Mouse (Mus musculus) gastrocnemius, postnatal 4 days (tissue): ENCODE data around the gene Pik3r5. TPM values are rescaled to one million over a fixed set of nuclear protein-coding genes. Genes with fewer than 3 reads are reported as not detected.

Experiments used
- DNase-seq, 2 experiments: peaks; one replicate each; pipeline ENCODE4 v3.0.0; 2021 to 2022; ENCODE audit warnings: low spot score in 2 of 2, mixed read lengths in 2 of 2
- total RNA-seq, 2 experiments: library from RNA; stranded (reverse); gene quantifications; 2 replicates each; pipeline ENCODE4 v1.2.3; 2021

Gene Pik3r5
- total RNA-seq, 2 experiments from 2014 or later: 0.78 to 0.80 TPM

DNA sequence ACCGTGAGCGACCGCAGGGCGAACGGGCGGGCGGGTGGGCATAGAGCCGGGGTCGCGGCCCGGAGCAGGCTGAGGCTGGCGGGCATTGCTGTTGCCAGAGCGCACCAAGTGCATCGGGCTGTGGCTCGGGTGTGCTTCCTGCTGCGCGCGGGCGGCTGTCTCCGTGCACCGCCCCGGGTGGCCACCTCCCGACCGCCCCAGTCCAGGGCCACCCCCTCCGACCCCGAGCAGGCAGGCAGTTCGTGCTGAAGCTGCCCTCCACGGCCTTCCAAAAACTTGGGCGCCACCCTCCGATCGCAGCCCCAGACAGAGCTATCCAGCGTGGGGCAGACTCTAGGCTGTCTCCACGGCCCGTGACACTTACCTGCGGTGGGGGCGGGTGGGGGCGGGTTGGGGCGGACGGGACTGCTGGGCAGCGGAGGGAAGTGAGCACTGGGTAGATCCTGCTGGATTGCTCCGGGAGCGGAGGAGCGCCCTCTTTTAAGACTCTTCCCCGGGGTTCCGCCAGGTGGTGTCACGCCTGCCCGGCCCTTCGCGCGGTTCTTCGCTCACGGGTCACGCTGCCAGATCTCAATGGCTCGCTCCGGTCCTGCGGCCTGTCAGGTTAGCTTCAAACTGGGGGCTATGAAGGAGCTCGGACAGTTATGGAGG is 31.8 kb upstream of the Pik3r5 start:
- peak in 1 of 2 experiments; percentile 39 for DNase-seq

DNA sequence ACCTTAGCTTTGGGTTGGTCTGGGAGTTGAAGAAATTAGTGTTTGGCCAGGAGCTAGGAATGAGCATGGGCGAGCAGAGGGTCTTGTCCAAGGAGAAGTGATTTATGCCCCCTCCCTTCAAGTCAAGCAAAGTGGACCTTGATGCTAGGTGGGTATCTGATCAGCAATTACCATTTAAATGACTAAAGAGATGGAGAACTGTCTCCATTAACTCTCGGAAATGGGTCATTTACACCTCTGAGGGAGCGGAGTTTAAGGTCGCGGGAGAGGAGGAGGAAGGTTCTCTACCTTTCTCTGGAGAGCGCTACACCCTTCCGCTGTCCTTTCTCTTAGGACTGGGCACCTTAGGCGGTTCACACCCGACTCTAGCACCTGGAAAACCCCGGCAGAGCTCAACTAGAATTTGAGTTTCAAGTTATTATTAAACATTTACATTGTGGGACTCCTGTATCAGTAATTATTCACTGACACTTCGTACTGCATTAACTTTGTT is 31.1 kb upstream of the Pik3r5 start, which contains the start of gene Ntn1:
TSS of gene Ntn1 (minus strand) at position 97 of the 493 bp plus-strand sequence.
- DNase-seq: no peak

DNA sequence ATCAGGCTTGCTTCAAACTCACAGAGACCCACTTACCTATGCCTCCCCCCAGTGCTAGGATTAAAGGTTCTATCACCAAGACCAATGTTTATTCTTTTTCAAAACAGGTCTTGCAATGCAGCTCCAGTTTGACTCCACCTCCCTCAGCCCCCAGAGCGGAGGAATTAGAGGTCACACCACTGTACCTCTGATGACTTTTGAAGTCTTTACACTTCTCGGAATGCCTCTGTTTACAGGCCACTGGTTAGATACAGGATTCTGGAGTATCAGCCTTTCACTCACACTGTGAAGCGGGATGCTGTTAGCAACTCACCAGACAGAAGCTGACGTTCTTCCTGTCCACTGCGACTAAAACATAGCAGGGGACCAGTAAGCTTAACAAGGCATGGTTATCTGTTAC is 30.5 kb upstream of the Pik3r5 start:
- DNase-seq: no peak

DNA sequence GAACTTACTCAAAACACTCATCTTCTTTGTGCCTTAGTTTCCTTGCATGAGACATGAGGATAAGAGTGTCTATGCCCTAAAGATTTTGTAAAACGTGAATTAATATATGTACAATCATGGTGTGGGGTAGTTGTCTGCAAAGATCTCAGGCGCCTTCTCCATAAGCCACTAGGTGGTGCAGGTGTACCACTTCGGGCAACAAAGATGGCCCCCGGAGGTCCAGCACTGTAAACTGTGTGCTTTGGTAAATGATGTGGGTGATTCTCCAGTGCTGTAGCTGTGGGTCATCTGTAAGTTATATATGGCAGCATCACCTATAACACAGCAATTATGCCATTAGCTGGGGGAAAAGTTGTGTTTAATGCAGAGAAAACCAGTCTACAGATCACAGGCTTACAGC is 27.7 kb upstream of the Pik3r5 start:
- no peak for DNase-seq

DNA sequence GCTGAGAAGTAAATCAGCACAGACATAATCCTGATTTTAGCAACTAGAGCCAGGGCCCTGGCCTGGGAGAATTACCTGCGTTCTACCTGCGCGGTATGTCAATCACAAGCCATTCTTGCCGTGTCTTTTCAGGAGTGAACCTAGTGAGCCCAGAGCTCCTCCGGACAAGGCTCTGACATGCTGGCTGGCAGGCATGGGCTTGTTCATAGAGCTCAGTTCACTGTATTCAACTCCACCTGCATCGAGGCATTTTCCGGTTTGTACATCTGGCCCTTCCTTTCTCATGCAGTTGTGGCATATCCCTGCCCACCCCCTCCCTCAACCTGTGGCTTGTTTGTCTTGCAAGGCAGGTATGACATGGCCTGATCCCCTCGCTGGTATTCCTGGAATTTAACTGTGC is 26.3 kb upstream of the Pik3r5 start:
- no peak for DNase-seq

DNA sequence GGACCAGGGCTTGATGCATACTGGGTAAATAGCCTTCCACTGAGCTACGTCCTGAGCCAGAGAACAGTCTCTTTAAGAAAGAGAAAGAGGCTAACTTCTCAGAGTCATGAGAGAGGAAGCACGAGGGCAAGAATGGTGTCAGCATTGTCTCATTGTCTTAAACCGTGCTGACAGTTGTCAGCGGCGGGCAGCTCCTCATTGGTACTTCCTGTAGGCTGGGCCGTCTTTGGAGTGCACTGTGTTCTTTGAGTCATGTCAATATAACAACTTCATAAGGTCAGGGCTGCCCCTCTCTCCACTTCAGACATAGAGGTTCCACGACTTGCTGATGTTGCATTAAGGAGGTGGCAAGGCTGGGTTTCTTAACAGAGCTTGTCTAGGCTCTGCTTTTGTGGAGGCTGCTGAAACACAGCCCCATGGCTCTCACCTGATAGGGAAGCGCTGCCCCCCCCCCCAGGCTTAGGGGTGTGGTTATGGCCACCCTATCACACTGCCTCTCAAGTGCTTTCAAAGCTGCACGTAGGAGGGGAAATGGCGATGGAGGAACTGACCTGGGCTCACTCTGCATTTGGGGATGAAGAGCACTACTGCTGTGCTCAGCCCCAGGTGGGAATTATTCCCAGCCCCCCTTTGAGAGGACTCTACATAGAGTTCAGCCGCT is 24.5 kb upstream of the Pik3r5 start:
- DNase-seq: no peak

DNA sequence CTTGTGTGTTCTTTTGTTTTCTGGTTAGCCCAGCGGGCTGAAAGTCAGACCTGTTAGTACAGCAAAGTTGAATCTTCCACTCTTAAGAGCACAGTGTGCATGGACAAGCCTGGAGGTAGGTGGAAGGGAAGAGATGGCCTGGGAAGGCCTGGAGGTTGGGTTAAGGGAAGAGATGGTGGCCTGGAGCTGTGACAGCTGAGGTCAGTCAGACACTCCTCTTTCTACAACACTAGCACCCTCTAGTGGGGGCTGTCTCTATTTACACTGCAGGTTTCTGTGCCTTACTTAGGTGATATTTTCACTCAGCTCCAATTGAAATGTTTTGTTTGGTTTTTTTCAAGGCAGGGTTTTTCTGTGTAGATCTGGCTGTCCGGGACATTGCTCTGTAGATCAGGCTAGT is 23.8 kb upstream of the Pik3r5 start:
- peak; percentile 69 to 81 for DNase-seq

DNA sequence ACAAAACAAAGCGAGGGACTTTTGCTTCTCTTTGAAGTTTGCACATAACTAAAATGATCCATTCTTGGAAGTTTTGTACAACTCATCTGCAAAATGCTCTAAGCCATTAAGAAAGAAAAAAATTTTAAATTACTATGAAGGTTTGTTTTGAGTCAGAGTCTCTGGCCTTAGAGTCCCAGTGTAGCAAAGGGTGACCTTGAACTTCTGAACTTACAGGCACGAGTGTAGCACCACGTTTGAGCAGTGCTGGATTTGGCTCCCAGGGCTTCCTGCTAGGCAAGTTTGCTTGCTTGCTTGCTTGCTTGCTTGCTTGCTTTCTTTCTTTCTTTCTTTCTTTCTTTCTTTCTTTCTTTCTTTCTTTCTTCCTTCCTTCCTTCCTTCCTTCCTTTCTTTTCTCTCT is 14.9 kb upstream of the Pik3r5 start:
- DNase-seq: no peak

DNA sequence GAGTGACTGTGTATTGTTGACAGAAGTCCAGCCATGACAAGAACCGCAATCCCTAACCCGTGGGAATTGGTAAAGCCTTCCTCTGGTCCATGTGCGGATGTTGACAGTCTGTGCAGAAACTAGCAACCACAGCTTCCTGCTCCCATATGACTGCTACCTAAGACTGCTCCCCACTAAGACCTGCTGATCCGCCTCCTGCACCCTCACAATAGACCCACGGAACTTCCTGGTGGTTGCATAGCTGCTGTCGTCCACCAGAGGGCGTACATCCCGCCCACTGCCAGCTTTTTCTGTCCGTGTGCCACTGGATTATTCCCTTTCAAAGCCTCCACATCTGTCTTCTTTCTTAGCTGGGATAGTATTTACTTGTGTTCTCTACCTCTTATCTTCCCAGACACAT is 14.1 kb upstream of the Pik3r5 start:
- DNase-seq: peak in 1 of 2 experiments; percentile 32

DNA sequence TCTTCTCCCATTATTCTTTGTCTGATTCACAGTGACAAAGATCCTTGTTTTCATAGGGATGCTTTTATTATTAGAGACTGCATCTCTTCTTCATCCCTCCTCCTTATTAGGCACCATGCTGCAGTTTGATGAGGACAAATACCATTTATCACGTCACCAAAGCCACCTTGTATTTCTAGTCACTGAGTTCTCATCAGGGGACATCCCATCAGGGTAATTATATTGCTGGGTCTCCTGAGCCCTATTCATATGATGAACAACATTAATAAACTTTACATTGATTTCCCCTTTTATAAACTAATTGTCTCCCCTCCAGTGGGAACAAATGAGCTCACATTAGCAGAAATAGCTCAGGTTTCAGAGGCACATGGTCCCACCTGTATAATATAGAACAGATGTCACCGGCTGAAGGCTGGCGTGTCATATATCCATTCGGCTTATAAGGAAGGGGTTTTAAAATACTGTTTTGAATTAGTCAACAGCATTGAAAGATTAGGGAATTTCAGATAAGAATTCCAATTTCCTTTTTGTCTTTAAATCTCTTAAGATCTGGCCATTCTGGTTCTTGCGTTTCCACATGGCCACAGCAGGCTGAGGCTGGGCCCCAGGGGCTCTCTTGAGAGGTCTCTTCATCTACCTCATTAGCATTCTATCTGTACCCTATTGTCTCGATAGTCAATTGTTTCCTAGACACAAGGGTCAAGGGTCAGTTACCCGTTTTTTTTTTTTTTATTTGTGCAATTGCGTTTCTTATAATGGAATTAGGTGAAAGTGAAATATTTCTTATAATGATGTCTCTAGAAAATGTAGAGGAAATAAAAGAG is 6.2 kb upstream of the Pik3r5 start:
- no peak for DNase-seq

DNA sequence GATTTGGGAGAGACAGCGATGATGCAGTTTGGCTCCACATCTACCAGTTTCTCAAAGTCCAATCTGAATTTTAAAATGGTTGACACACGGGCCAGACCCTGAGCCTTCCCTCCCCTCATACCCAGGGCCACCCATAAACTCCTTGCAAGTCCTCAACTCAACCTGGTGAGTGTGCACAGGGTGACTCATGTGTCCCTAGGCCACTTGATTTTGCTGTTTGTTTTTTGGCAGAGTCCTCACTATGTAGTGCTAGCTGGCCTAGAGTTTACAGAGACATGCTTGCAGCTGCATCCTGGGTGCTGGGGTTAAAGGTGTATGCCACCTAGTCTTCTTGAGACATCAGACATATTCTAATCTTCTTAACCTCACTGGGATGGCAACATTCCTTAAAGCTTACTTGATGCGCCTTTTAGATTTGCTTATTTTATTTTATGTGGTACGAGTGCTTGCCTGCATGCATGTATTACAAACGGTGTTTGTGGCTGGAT is 4.8 kb upstream of the Pik3r5 start:
- DNase-seq: no peak

DNA sequence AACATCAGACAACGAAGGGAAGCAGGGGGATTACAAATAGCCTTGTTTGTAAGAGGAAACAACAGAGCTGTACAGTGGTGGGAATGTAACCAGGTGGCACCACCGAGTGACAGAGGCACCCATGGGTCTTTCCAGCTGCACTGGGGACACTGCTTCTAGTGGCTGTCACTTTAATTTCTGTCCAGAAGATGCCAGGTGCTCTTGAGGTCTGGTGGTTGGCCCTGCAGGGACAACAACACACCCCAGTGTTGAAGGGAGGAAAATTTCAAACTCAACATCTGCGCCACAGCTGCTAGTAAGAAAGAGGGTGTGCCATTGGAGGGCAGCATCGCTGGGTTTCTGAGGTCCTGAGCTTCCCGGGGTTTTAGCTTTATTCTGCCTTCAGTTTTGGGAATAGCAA is 1.3 kb upstream of the Pik3r5 start:
- no peak for DNase-seq

DNA sequence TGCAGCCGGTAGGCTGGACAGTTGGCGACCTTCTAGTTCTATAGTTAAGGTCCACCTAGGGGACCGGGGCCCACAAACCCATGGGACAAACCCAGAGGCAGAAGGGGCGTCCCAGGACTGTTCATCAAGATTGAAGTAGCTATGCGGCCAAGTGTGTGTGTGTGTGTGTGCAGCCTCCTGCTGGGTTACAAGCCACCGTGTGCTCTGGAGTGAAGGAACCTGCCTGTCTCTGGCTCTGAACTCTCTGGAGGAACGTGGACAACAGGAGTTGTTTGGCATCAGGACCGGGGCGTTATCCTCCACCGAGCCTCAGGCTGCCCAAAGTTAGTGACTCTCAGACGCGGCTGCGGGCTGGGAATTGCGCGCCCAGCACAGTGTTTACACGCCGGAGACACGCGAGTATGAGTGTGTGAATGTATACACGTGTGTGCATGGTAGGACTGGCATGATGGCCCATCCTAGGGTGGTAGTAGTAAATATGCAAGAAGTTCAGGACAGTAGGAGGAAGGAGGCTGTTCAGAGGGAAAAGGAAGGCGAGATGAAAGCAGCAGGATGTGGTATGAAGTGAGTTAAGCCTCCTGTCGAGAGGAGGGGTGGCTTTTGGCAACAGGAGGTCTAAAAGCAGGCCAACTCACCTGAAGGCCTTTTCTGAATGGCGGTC is 570 bp downstream of the Pik3r5 start:
- no peak for DNase-seq

DNA sequence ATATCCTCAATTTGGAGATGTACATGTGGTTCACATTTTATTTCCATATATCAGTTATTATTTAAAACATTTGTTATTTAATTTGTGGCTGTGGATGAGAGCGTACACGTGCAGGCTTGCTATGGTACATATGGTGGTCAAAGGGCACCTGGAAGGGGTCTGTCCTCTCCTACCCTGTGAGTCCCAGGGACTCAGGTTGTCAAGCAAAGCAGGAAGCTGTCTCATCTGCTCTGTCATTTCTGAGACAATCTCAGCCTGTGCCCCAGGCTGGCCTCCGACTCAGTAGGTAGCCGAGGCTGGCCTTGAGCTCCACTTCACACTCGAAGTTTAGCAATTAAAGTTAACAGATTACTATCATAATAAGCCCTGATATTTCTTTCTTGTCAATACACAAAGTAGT is 1.6 kb downstream of the Pik3r5 start:
- DNase-seq: no peak

DNA sequence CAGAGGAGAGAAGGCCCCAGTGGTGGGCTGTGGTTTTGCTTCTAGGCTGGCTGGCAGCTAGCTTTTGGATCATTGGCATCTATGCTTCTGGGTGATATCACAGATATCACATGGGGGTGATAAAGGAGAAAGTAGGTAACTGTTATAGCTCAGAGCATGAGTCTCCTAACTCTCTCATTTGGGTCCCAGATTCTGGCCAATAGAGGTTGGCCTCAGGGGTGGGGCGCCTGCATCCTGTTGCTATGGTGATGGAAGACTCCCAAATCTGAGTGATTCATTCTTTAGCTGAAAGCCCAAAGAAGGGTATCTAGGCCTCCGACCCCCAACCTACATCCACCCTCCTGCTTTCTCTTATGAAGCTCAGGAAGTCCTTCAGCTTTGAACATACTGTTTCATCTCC is 2.8 kb downstream of the Pik3r5 start:
- DNase-seq: no peak

DNA sequence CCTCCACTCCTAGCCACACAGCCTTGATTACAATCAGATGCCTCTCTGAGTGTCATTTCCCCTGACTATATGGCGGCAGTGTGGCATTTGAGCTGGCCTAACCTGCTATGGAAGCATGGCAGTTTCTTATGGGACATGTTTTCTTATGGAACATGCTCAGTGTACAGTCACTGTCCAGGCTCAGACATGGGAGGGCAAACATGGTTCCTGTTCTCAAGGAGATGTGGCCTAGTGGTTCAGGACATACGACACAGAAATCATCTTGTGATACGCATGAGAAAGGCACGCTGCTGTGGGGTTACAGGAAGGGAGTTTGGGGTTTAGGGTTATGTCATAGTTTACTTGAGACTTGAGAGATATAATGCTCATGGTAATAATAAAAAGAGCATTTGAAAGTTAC is 3.7 kb downstream of the Pik3r5 start:
- DNase-seq: no peak

DNA sequence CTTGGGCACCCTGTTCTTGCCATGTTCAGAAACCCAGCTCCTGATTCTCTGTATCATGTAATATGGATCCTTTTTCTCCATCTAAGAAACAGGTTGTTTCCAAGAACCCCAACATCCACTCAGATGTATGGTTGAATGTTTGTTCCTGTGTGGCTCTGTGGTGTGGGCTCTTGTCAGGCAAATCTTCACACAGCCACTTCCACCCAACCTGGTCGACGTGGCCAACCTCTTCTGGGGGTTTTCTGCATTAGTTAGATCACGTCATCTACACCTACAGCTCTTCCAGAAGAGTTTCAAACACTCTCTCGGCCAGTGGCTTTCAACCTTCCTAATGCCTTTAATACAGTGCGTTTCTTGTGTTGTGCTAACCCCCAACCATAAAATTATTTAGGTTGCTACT is 4.5 kb downstream of the Pik3r5 start:
- no peak for DNase-seq

DNA sequence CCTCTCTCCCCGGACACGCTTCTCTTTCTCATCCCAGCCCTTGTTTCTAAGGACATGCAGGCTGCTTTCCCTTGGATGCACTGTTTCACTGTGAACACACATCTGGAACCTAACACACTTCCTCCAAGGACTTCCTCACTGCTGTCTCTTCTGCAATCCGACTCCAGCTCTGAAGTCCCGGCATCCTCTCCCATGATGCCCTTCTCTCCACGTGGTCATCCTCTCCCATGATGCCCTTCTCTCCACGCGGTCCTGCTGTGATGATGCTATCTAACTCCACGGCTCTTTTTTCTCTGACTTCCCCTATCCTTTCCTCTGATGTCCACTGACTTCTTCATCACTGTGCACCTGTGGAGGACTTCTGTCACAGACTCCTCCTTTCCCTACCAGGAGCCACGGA is 8.2 kb downstream of the Pik3r5 start:
- no peak for DNase-seq

DNA sequence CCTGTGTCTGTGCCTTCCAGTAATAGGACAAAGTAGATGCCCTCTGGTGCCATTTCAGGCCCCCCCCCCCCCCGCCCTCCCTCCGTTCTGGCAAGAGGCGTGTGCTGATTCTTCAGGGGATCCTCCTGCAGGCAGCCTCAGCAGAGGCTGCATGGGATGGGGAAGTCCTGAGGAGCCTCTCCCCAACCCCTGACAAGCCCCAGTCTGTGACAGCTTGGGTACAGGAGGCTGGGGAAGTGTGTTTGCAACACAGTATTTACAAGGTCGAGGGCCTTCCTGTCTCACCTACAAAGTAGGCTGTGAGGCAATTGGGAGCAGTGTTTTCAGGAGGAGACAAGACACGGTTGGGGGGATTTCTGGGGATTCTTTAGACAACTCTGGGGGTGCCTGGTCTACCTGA is 9.0 kb downstream of the Pik3r5 start:
- no peak for DNase-seq

DNA sequence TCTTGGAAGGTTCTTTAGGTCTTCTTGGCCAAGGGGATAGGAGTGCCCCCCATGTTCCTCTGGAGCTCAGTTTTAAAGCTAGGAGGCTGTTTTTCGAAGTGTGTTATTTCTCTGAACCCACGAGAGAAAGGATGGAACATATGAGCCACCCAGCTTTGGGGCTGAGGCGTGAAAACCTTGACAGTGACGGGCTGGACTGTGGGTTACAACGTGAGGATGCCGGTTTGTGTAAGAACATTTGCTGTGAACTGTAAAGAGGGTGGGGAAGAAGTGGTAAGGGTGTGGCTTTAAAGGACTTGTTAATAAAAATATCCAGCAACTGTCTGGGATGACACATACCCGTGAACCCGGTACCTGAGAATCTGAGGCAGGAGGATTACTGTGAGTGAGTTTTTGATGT is 10.4 kb downstream of the Pik3r5 start:
- no peak for DNase-seq

DNA sequence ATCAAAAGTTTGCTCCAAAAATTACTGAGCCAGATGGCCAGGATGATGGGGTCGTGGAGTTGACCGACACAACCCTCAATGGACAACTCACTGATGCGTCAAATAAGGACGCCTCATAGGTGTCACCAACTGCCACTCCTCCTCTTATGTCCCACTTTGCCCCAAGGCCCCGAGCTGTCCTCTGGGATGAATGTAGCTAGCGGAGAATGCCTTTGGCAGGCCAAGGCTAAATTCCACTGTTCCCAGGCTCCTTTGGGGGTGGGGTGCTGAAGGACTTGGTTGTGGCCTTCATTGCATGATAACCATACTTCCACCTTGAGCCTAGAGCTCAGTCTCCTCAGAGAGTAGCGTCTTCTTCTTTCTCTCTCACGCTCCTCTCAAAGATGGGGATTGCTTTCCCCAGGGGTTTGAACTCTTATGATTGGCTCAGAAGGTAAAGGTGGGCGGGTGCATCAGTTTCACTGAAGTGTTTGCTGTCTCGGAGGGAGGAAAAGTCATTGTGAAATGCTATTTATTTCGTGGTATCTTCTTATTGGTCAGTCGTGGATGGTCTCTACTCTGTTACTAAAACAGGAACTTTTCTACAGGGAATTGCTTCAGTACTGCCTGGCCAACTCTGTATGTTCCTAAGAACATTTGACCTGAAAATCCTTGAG is 11.2 kb downstream of the Pik3r5 start:
- DNase-seq: no peak
